Mouse (Mus musculus) bone marrow macrophage, adult 2 months (primary cell): ENCODE results near the gene Nfe2.

Source experiments
- CTCF ChIP-seq: IDR thresholded peaks from 2 replicates; pipeline ENCODE4 v1.5.1; 2012; ENCODE audit warnings: low read depth, mild to moderate bottlenecking, low read length, moderate library complexity
- POLR2A ChIP-seq: IDR thresholded peaks from 2 replicates; pipeline ENCODE4 v1.6.1; 2012; ENCODE audit warnings: mild to moderate bottlenecking, low read depth, low read length, borderline replicate concordance

GRCm38 (mm10) chr15:103251595-103251994 is 6.6 kb downstream of the Nfe2 start:
- no peak for TF ChIP-seq POLR2A
- no peak for TF ChIP-seq CTCF
